Comparison of ENCODE assay signal across 7 mouse cellular contexts in genomic region chr11:117120285-117121163, GRCm38 (mm10). TPM values are rescaled to one million over a fixed set of nuclear protein-coding genes. Genes with fewer than 3 reads are reported as not detected.
DNase-seq lines count a peak whose midpoint lies in the region; ATAC-seq and TF ChIP-seq lines count a peak whose summit lies in the region.

No protein-coding gene starts in this region.

- 0 out of 2 replicates have a peak overlapping the region, but pooled peaks have one; percentile 16 for H3K27ac ChIP-seq in lung, embryonic 15.5 days
- peak overlapping the region; percentile 71 for H3K27ac ChIP-seq in embryonic facial prominence, embryonic 14.5 days (replicated peaks; ENCODE audit: low read depth, low read length)
- H3K27ac ChIP-seq in hindbrain, postnatal 0 days: peak overlapping the region; percentile 70
- H3K27ac ChIP-seq in olfactory bulb, adult 2 months (ENCODE audit: insufficient read depth, low read depth, low read length): peak overlapping the region; percentile 90

- H3K9ac ChIP-seq in lung, embryonic 15.5 days: 0 out of 2 replicates have a peak overlapping the region, but pooled peaks have one; percentile 24
- H3K9ac ChIP-seq in embryonic facial prominence, embryonic 14.5 days (ENCODE audit: low read depth, low read length): peak overlapping the region; percentile 51
- peak overlapping the region; percentile 35; the same call in 1 of the 2 replicates for H3K9ac ChIP-seq in hindbrain, postnatal 0 days (replicated peaks; ENCODE audit: low read length)

- no peak for DNase-seq in lung, adult 18-20 months
- no peak for DNase-seq in embryonic facial prominence, embryonic 14.5 days (ENCODE audit: low spot score)
- no peak for DNase-seq in hindbrain, postnatal 0 days (ENCODE audit: low spot score)
- DNase-seq in layer of hippocampus, adult 9-11 months: no peak

- H3K9me3 ChIP-seq in lung, embryonic 15.5 days: no peaks in the 10 kb centered on the region
- no peaks in the 10 kb centered on the region for H3K9me3 ChIP-seq in embryonic facial prominence, embryonic 14.5 days (ENCODE audit: control insufficient read depth, low read length)
- H3K9me3 ChIP-seq in hindbrain, postnatal 0 days (ENCODE audit: low read length): no peaks in the 10 kb centered on the region

- no peak overlapping the region for H3K4me3 ChIP-seq in lung, embryonic 15.5 days
- no peak overlapping the region for H3K4me3 ChIP-seq in embryonic facial prominence, embryonic 14.5 days (ENCODE audit: low read depth, low read length)
- no peak overlapping the region for H3K4me3 ChIP-seq in hindbrain, postnatal 0 days (ENCODE audit: low read length)
- peak overlapping the region; percentile 42 for H3K4me3 ChIP-seq in olfactory bulb, adult 2 months (ENCODE audit: insufficient read depth, low read depth, low read length)

- H3K27me3 ChIP-seq in lung, embryonic 15.5 days: no peaks in the 10 kb centered on the region
- H3K27me3 ChIP-seq in embryonic facial prominence, embryonic 14.5 days (replicated peaks; ENCODE audit: control insufficient read depth, insufficient read depth, low read length): no peaks in the 10 kb centered on the region
- H3K27me3 ChIP-seq in hindbrain, postnatal 0 days (ENCODE audit: insufficient read depth, low read length): no peaks in the 10 kb centered on the region

- no peak for TF ChIP-seq POLR2A in olfactory bulb, adult 2 months (IDR thresholded peaks at IDR 0.05; ENCODE audit: insufficient read depth, low read depth, low read length)

- WGBS in lung, embryonic 15.5 days: 48% methylated on average over 20 of the region's 20 CpGs
- WGBS in embryonic facial prominence, embryonic 14.5 days: 43% methylated on average over 20 of the region's 20 CpGs
- 48% methylated on average over 20 of the region's 20 CpGs for WGBS in hindbrain, postnatal 0 days
- 30% methylated on average over 20 of the region's 20 CpGs for WGBS in olfactory bulb, adult 2 months

- peaks cover 82% of the 10 kb centered on the region for H3K4me1 ChIP-seq in lung, embryonic 15.5 days
- H3K4me1 ChIP-seq in embryonic facial prominence, embryonic 14.5 days (ENCODE audit: control insufficient read depth, insufficient read depth, low read length): peaks cover 77% of the 10 kb centered on the region
- H3K4me1 ChIP-seq in hindbrain, postnatal 0 days (ENCODE audit: insufficient read depth, low read length): peaks cover 46% of the 10 kb centered on the region
- H3K4me1 ChIP-seq in olfactory bulb, adult 2 months (ENCODE audit: control insufficient read depth, insufficient read depth, low read length): peaks cover 55% of the 10 kb centered on the region

- no peak for ATAC-seq in lung, embryonic 15.5 days (ENCODE audit: borderline replicate concordance, extremely low read depth, low FRiP score, low TSS enrichment)
- peak; percentile 23; the same call in 1 of the 2 replicates for ATAC-seq in embryonic facial prominence, embryonic 14.5 days (ENCODE audit: low read depth)
- ATAC-seq in hindbrain, postnatal 0 days: no peak
- no peak for ATAC-seq in inflammation-experienced regulatory T-cells, adult 6 months

- no peak overlapping the region for H3K4me2 ChIP-seq in lung, embryonic 15.5 days
- peak overlapping the region; percentile 18; the same call in 1 of the 2 replicates for H3K4me2 ChIP-seq in embryonic facial prominence, embryonic 14.5 days (ENCODE audit: low read depth, low read length)
- H3K4me2 ChIP-seq in hindbrain, postnatal 0 days (ENCODE audit: low read depth, low read length): peak overlapping the region; percentile 16

- peaks cover 15% of the 10 kb centered on the region; the same call in 1 of the 2 replicates for H3K36me3 ChIP-seq in lung, embryonic 15.5 days
- peaks cover 14% of the 10 kb centered on the region for H3K36me3 ChIP-seq in embryonic facial prominence, embryonic 14.5 days (ENCODE audit: control insufficient read depth, insufficient read depth, low read length)
- H3K36me3 ChIP-seq in hindbrain, postnatal 0 days (ENCODE audit: insufficient read depth, low read length): peaks cover 5% of the 10 kb centered on the region; the same call in 1 of the 2 replicates

- no peak for TF ChIP-seq CTCF in hindbrain, postnatal 0 days (IDR thresholded peaks at IDR 0.05; ENCODE audit: low read depth)
- TF ChIP-seq CTCF in olfactory bulb, adult 2 months (IDR thresholded peaks at IDR 0.05; ENCODE audit: insufficient read depth, low read depth, low read length): no peak

RNA-seq across cellular contexts. Expression of gene Sec14l1, which starts 5.6 kb away (rescaled TPM):
- polyA plus RNA-seq in lung, embryonic 15.5 days (2015; fragmentation: Nextera tagmentation; extraction: Ambion mirVana): 68.9 and 73.9 TPM in 2 replicates
- polyA plus RNA-seq in embryonic facial prominence, embryonic 14.5 days (2014; fragmentation: Nextera tagmentation; extraction: Ambion mirVana): 43.8 and 45.4 TPM in 2 replicates
- 69.1 and 74.1 TPM in 2 replicates for total RNA-seq in hindbrain, postnatal 0 days (2014; rRNA removed)
- 47.0 and 47.3 TPM in 2 replicates for polyA plus RNA-seq in hindbrain, postnatal 0 days (2015; fragmentation: Nextera tagmentation; extraction: Ambion mirVana)
- polyA plus RNA-seq in olfactory bulb, adult 2 months (2012; ENCODE audit: insufficient read depth, insufficient read length, low replicate concordance, missing spikeins): not detected in 2 replicates
- polyA plus RNA-seq in inflammation-experienced regulatory T-cells, adult 6 months (2017; shearing (Covaris generic)): 10 to 100 TPM; 20.1 to 25.6 (median 21.9) TPM

Comparison
In these comparisons a context has a peak if more than half of its experiments do, and no peak if none do; other contexts are left out.
1. H3K27ac ChIP-seq: peak in every context shown above with its lines; median percentile 90 in olfactory bulb, adult 2 months; 71 in embryonic facial prominence, embryonic 14.5 days; 70 in hindbrain, postnatal 0 days; 16 in lung, embryonic 15.5 days.